ENCODE assay signal across 14 mouse cellular contexts in the genomic region with DNA sequence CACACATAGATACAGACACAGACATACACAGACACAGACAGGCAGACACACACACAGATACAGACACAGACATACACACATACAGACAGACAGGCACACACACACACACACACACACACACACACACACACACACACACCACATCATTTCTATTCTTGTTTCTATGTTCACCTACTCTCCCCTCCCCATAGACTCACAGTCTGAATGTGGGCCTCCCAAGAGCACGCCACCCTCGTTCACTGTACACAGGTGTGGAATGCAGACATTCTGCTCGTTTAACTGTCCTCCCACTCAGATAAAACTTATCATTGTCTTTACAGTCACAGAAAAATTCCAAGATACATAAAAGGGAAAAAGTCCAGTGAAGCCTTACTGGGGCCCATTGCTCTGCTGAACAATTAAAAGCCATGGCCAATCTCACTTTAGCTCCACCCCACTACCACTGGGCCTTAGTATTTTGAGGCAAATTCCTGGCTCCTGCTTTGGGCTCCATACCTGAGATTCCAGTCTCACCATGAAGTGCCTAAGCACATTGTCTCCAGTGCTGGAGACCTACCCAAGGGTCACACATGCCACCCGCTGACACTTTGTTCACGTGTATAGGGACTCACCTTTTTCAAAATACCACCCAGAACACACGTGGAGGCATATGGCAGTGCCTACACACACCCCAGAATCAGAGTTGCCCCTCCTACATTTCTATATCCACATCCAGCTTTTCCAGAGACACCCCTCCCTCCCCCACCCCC.
A peak's percentile ranks its signal among the peaks of the same experiment; 100 is the strongest.
DNase-seq lines count a peak whose midpoint lies in the region; ATAC-seq and TF ChIP-seq lines count a peak whose summit lies in the region.
"Had no signal": no experiment of that assay in that cellular context is flagged by ENCODE, and none has a peak within 500 bp of the region (broad histone marks: within the 10 kb centered on the region; RNA-seq: fewer than 3 reads in every experiment).

No protein-coding gene starts in this region.

- no peak for DNase-seq in heart, postnatal 0 days (ENCODE audit: low spot score)
- no peak for DNase-seq in heart, adult 11 months
- DNase-seq in midbrain, embryonic 11.5 days (ENCODE audit: low spot score, missing footprints), result peak; percentile 72
- DNase-seq in embryonic facial prominence, embryonic 14.5 days (ENCODE audit: low spot score), result no peak
- no peak for DNase-seq in retina, postnatal 1 day
- DNase-seq in testis, postnatal 14 days (ENCODE audit: low spot score), result no peak
- DNase-seq: right cerebral cortex, adult 18-20 months; spleen, adult 18-20 months; thymus, postnatal 14 days had no signal

- no peak overlapping the region for H3K4me3 ChIP-seq in heart, postnatal 0 days (ENCODE audit: low read depth, low read length)
- H3K4me3 ChIP-seq in midbrain, embryonic 11.5 days (ENCODE audit: low read depth, low read length), result no peak overlapping the region
- no peak overlapping the region for H3K4me3 ChIP-seq in midbrain, embryonic 13.5 days (replicated peaks)
- H3K4me3 ChIP-seq in embryonic facial prominence, embryonic 14.5 days (ENCODE audit: low read depth, low read length), result no peak overlapping the region
- H3K4me3 ChIP-seq: hindbrain, embryonic 15.5 days had no signal

- no peaks in the 10 kb centered on the region for H3K9me3 ChIP-seq in heart, postnatal 0 days (replicated peaks; ENCODE audit: control insufficient read depth, low read length)
- no peaks in the 10 kb centered on the region for H3K9me3 ChIP-seq in midbrain, embryonic 11.5 days (ENCODE audit: control insufficient read depth, low read length)
- no peaks in the 10 kb centered on the region for H3K9me3 ChIP-seq in midbrain, embryonic 13.5 days
- no peaks in the 10 kb centered on the region for H3K9me3 ChIP-seq in embryonic facial prominence, embryonic 14.5 days (ENCODE audit: control insufficient read depth, low read length)
- H3K9me3 ChIP-seq: hindbrain, embryonic 15.5 days had no signal

- no peak overlapping the region for H3K4me2 ChIP-seq in heart, postnatal 0 days (ENCODE audit: low read depth, low read length)
- H3K4me2 ChIP-seq in midbrain, embryonic 11.5 days, result no peak overlapping the region
- no peak overlapping the region for H3K4me2 ChIP-seq in midbrain, embryonic 13.5 days (replicated peaks)
- no peak overlapping the region for H3K4me2 ChIP-seq in embryonic facial prominence, embryonic 14.5 days (ENCODE audit: low read depth, low read length)
- H3K4me2 ChIP-seq: hindbrain, embryonic 15.5 days had no signal

- H3K27me3 ChIP-seq in heart, postnatal 0 days (ENCODE audit: control insufficient read depth, insufficient read depth, low read length), result no peaks in the 10 kb centered on the region
- no peaks in the 10 kb centered on the region for H3K27me3 ChIP-seq in midbrain, embryonic 11.5 days (ENCODE audit: control insufficient read depth, insufficient read depth, low read length)
- no peaks in the 10 kb centered on the region for H3K27me3 ChIP-seq in midbrain, embryonic 13.5 days
- H3K27me3 ChIP-seq in embryonic facial prominence, embryonic 14.5 days (replicated peaks; ENCODE audit: control insufficient read depth, insufficient read depth, low read length), result no peaks in the 10 kb centered on the region
- H3K27me3 ChIP-seq: hindbrain, embryonic 15.5 days had no signal

- TF ChIP-seq EP300 in heart, postnatal 0 days (IDR thresholded peaks at IDR 0.05; ENCODE audit: low read depth), result no peak

- 59% methylated on average over 6 of the region's 6 CpGs for WGBS in heart, postnatal 0 days
- WGBS in midbrain, embryonic 11.5 days, result 80% methylated on average over 6 of the region's 6 CpGs
- 86% methylated on average over 6 of the region's 6 CpGs for WGBS in midbrain, embryonic 13.5 days
- 48% methylated on average over 6 of the region's 6 CpGs for WGBS in embryonic facial prominence, embryonic 14.5 days

- H3K27ac ChIP-seq in heart, postnatal 0 days (ENCODE audit: low read depth), result peak overlapping the region; percentile 7; the same call in 1 of the 2 replicates
- H3K27ac ChIP-seq in midbrain, embryonic 11.5 days (ENCODE audit: low read depth, low read length), result no peak overlapping the region
- no peak overlapping the region for H3K27ac ChIP-seq in midbrain, embryonic 13.5 days
- H3K27ac ChIP-seq in embryonic facial prominence, embryonic 14.5 days (replicated peaks; ENCODE audit: low read depth, low read length), result peak overlapping the region; percentile 71
- H3K27ac ChIP-seq: hindbrain, embryonic 15.5 days; macrophage had no signal

- no peaks in the 10 kb centered on the region for H3K4me1 ChIP-seq in heart, postnatal 0 days (ENCODE audit: control insufficient read depth, insufficient read depth)
- no peaks in the 10 kb centered on the region for H3K4me1 ChIP-seq in midbrain, embryonic 11.5 days (ENCODE audit: control insufficient read depth, insufficient read depth, low read length)
- H3K4me1 ChIP-seq in midbrain, embryonic 13.5 days (replicated peaks), result peaks cover 7% of the 10 kb centered on the region
- H3K4me1 ChIP-seq in embryonic facial prominence, embryonic 14.5 days (ENCODE audit: control insufficient read depth, insufficient read depth, low read length), result no peaks in the 10 kb centered on the region; the same call in 1 of the 2 replicates

- no peak for ATAC-seq in heart, postnatal 0 days (ENCODE audit: insufficient read depth, low read depth)
- ATAC-seq in midbrain, embryonic 11.5 days (ENCODE audit: low FRiP score), result no peak
- no peak; the same call in 1 of the 2 replicates for ATAC-seq in midbrain, embryonic 13.5 days
- ATAC-seq in embryonic facial prominence, embryonic 14.5 days (ENCODE audit: low read depth), result no peak
- ATAC-seq: activated CD4-positive, CD25-positive, alpha-beta regulatory T cell, adult 4 months; CD4-positive, CD25-positive, alpha-beta regulatory T cell, adult 4 months had no signal

- H3K36me3 ChIP-seq in heart, postnatal 0 days (replicated peaks; ENCODE audit: control insufficient read depth, insufficient read depth, low read length), result 0 out of 2 replicates have a peak, but pooled peaks cover 14% of the 10 kb centered on the region
- H3K36me3 ChIP-seq in midbrain, embryonic 11.5 days (ENCODE audit: control insufficient read depth, insufficient read depth, low read length), result no peaks in the 10 kb centered on the region
- H3K36me3 ChIP-seq in midbrain, embryonic 13.5 days, result no peaks in the 10 kb centered on the region
- H3K36me3 ChIP-seq in embryonic facial prominence, embryonic 14.5 days (ENCODE audit: control insufficient read depth, insufficient read depth, low read length), result 0 out of 2 replicates have a peak, but pooled peaks cover 4% of the 10 kb centered on the region
- H3K36me3 ChIP-seq: hindbrain, embryonic 15.5 days had no signal

- no peak overlapping the region for H3K9ac ChIP-seq in heart, postnatal 0 days (replicated peaks; ENCODE audit: low read depth, low read length)
- no peak overlapping the region for H3K9ac ChIP-seq in midbrain, embryonic 11.5 days (ENCODE audit: low read length)
- no peak overlapping the region for H3K9ac ChIP-seq in midbrain, embryonic 13.5 days (replicated peaks)
- H3K9ac ChIP-seq in embryonic facial prominence, embryonic 14.5 days (ENCODE audit: low read depth, low read length), result no peak overlapping the region
- H3K9ac ChIP-seq: hindbrain, embryonic 15.5 days had no signal

- TF ChIP-seq CTCF in heart, postnatal 0 days (IDR thresholded peaks at IDR 0.05; ENCODE audit: low read depth), result no peak

Comparison
In these comparisons a context has a peak if more than half of its experiments do, and no peak if none do; other contexts are left out.
1. H3K27ac ChIP-seq: peak in heart, postnatal 0 days (single experiment) and embryonic facial prominence, embryonic 14.5 days (single experiment); none in midbrain, embryonic 11.5 days (single experiment) and midbrain, embryonic 13.5 days (single experiment).